In genomic region chr5:73491837-73492720, GRCm38 (mm10) we compare ENCODE assay signal across 8 mouse cellular contexts. TPM values are rescaled to one million over a fixed set of nuclear protein-coding genes. Genes with fewer than 3 reads are reported as not detected.
A peak's percentile ranks its signal among the peaks of the same experiment; 100 is the strongest.
DNase-seq lines count a peak whose midpoint lies in the region; ATAC-seq lines count a peak whose summit lies in the region.

No protein-coding gene starts in this region.

- peaks cover 31% of the 10 kb centered on the region for H3K4me1 ChIP-seq in erythroblast, embryonic 14.5 days (ENCODE audit: control insufficient read depth)
- no peaks in the 10 kb centered on the region for H3K4me1 ChIP-seq in embryonic facial prominence, embryonic 11.5 days (ENCODE audit: control insufficient read depth, insufficient read depth, low read length)
- H3K4me1 ChIP-seq in kidney, embryonic 14.5 days (ENCODE audit: control insufficient read depth, insufficient read depth, low read length), result peaks cover 3% of the 10 kb centered on the region; the same call in 1 of the 2 replicates
- peaks cover 15% of the 10 kb centered on the region for H3K4me1 ChIP-seq in limb, embryonic 15.5 days

- no peaks in the 10 kb centered on the region for H3K9me3 ChIP-seq in erythroblast, embryonic 14.5 days (ENCODE audit: control insufficient read depth, low read length)
- no peaks in the 10 kb centered on the region for H3K9me3 ChIP-seq in embryonic facial prominence, embryonic 11.5 days (replicated peaks; ENCODE audit: control insufficient read depth, low read length)
- H3K9me3 ChIP-seq in kidney, embryonic 14.5 days (ENCODE audit: control insufficient read depth, low read length), result no peaks in the 10 kb centered on the region
- H3K9me3 ChIP-seq in limb, embryonic 15.5 days, result no peaks in the 10 kb centered on the region

- WGBS in embryonic facial prominence, embryonic 11.5 days, result under 1% methylated on average over 59 of the region's 59 CpGs
- WGBS in kidney, embryonic 14.5 days, result 0% methylated on average over 58 of the region's 59 CpGs
- WGBS in limb, embryonic 15.5 days, result under 1% methylated on average over 59 of the region's 59 CpGs

- H3K4me2 ChIP-seq in embryonic facial prominence, embryonic 11.5 days (ENCODE audit: low read depth, low read length), result peak overlapping the region; percentile 96
- peak overlapping the region; percentile 95 for H3K4me2 ChIP-seq in kidney, embryonic 14.5 days (replicated peaks; ENCODE audit: low read depth, low read length)
- peak overlapping the region; percentile 97 for H3K4me2 ChIP-seq in limb, embryonic 15.5 days

- peak overlapping the region; percentile 90 for H3K27ac ChIP-seq in embryonic facial prominence, embryonic 11.5 days (replicated peaks; ENCODE audit: low read depth, low read length)
- H3K27ac ChIP-seq in kidney, embryonic 14.5 days (ENCODE audit: low read depth, low read length), result peak overlapping the region; percentile 94; the same call in 1 of the 2 replicates
- peak overlapping the region; percentile 91 for H3K27ac ChIP-seq in limb, embryonic 15.5 days

- peak; percentile 96 for DNase-seq in embryonic facial prominence, embryonic 11.5 days (ENCODE audit: low spot score)
- DNase-seq in heart, adult 9 months (ENCODE audit: low spot score in 2 of 2), result peak; percentile 87 to 88
- DNase-seq in monocyte, adult 2 months (ENCODE audit: low read depth in 1 of 2, low spot score in 2 of 2), result peak; percentile 33 to 51
- DNase-seq in spleen, postnatal 36 days (ENCODE audit: low spot score in 2 of 2), result peak; percentile 76 to 81

- no peak for ATAC-seq in erythroblast, adult 5-6 weeks (replicated peaks; ENCODE audit: low FRiP score, poor library complexity, severe bottlenecking)
- ATAC-seq in embryonic facial prominence, embryonic 11.5 days (replicated peaks; ENCODE audit: insufficient number of reproducible peaks, low FRiP score, low TSS enrichment, low read depth), result peak; percentile 61
- ATAC-seq in kidney, embryonic 14.5 days (ENCODE audit: low FRiP score, low TSS enrichment), result peak; percentile 63
- peak; percentile 73 for ATAC-seq in limb, embryonic 15.5 days (ENCODE audit: insufficient number of reproducible peaks, low FRiP score, low TSS enrichment, low read depth)

- peaks cover 16% of the 10 kb centered on the region for H3K27me3 ChIP-seq in erythroblast, embryonic 14.5 days (ENCODE audit: control insufficient read depth)
- no peaks in the 10 kb centered on the region for H3K27me3 ChIP-seq in embryonic facial prominence, embryonic 11.5 days (ENCODE audit: control insufficient read depth, insufficient read depth, low read length)
- no peaks in the 10 kb centered on the region for H3K27me3 ChIP-seq in kidney, embryonic 14.5 days (ENCODE audit: control insufficient read depth, insufficient read depth, low read length)
- no peaks in the 10 kb centered on the region for H3K27me3 ChIP-seq in limb, embryonic 15.5 days

- H3K36me3 ChIP-seq in erythroblast, embryonic 14.5 days (ENCODE audit: control insufficient read depth), result no peaks in the 10 kb centered on the region
- no peaks in the 10 kb centered on the region for H3K36me3 ChIP-seq in embryonic facial prominence, embryonic 11.5 days (replicated peaks; ENCODE audit: control insufficient read depth, insufficient read depth, low read depth, low read length)
- H3K36me3 ChIP-seq in kidney, embryonic 14.5 days (ENCODE audit: control insufficient read depth, insufficient read depth, low read length), result no peaks in the 10 kb centered on the region
- H3K36me3 ChIP-seq in limb, embryonic 15.5 days, result no peaks in the 10 kb centered on the region

- peak overlapping the region; percentile 83 for H3K4me3 ChIP-seq in erythroblast, embryonic 14.5 days (replicated peaks)
- peak overlapping the region; percentile 85 for H3K4me3 ChIP-seq in embryonic facial prominence, embryonic 11.5 days (ENCODE audit: low read depth, low read length)
- H3K4me3 ChIP-seq in kidney, embryonic 14.5 days (ENCODE audit: low read length), result peak overlapping the region; percentile 88
- H3K4me3 ChIP-seq in limb, embryonic 15.5 days, result peak overlapping the region; percentile 64

- H3K9ac ChIP-seq in embryonic facial prominence, embryonic 11.5 days (replicated peaks; ENCODE audit: low read length), result peak overlapping the region; percentile 75
- peak overlapping the region; percentile 72 for H3K9ac ChIP-seq in kidney, embryonic 14.5 days (ENCODE audit: low read depth, low read length)
- H3K9ac ChIP-seq in limb, embryonic 15.5 days, result peak overlapping the region; percentile 41

RNA-seq across cellular contexts. Expression of gene Dcun1d4, which starts 11.3 kb away (rescaled TPM):
- polyA plus RNA-seq in erythroblast, embryonic 14.5 days (2012), result 0.06 TPM in 1 of 2 replicates, not detected in the other
- 0.21 and 1.3 TPM in 2 replicates for total RNA-seq in erythroblast, adult 5-6 weeks (2015; ENCODE audit: low replicate concordance)
- 0.70 and 7.4 TPM in 2 replicates for total RNA-seq in erythroblast, adult 5-6 weeks (2017; ENCODE audit: low replicate concordance)
- polyA plus RNA-seq in embryonic facial prominence, embryonic 11.5 days (2014; fragmentation: Nextera tagmentation; extraction: Ambion mirVana), result 63.5 and 68.3 TPM in 2 replicates
- polyA plus RNA-seq in kidney, embryonic 14.5 days (2014; fragmentation: Nextera tagmentation; extraction: Ambion mirVana), result 21.0 and 29.8 TPM in 2 replicates
- 17.4 and 19.0 TPM in 2 replicates for polyA plus RNA-seq in limb, embryonic 15.5 days (2015; fragmentation: Nextera tagmentation; extraction: Ambion mirVana)

Comparison
In these comparisons a context has a peak if more than half of its experiments do, and no peak if none do; other contexts are left out.
1. DNase-seq: peak in every context shown above with its lines; median percentile 96 in embryonic facial prominence, embryonic 11.5 days; 88 in heart, adult 9 months; 78 in spleen, postnatal 36 days; 42 in monocyte, adult 2 months.
2. RNA of gene Dcun1d4, which starts 11.3 kb away (polyA plus RNA-seq): 63.5 to 68.3 TPM in embryonic facial prominence, embryonic 11.5 days, 21.0 to 29.8 TPM in kidney, embryonic 14.5 days and 17.4 to 19.0 TPM in limb, embryonic 15.5 days; 0.06 TPM in erythroblast, embryonic 14.5 days; every median in the first group is over 10 times any median in the second.
3. Peak in every context shown above with its lines, with median percentiles within 50 percentile points of each other: H3K4me3 ChIP-seq, H3K27ac ChIP-seq, H3K4me2 ChIP-seq and H3K9ac ChIP-seq.